Mouse (Mus musculus) granulocyte monocyte progenitor cell, adult 5-6 weeks (primary cell): ENCODE data around the gene Scaf1. TPM values are rescaled to one million over a fixed set of nuclear protein-coding genes. Genes with fewer than 3 reads are reported as not detected.

Experiments
- ATAC-seq: replicated peaks from 2 replicates; pipeline ENCODE4 v1.8.0; 2016; ENCODE audit warnings: mild to moderate bottlenecking, moderate TSS enrichment, inconsistent platforms; ENCODE audit not compliant: poor library complexity, severe bottlenecking
- total RNA-seq, 2 experiments: library from RNA; stranded (forward) in 1 of 2; stranded (reverse) in 1 of 2; fragments of 200-712, 200-1000 nt in 1 of 2; fragments of >200 nt in 1 of 2; fragmentation: Nextera tagmentation in 1 of 2; gene quantifications; 2 replicates each; pipeline ENCODE4 v1.2.3; 2014 to 2017

Scaf1 gene
- total RNA-seq, 2 experiments from 2014 or later: 15.7 to 28.6 TPM

DNA sequence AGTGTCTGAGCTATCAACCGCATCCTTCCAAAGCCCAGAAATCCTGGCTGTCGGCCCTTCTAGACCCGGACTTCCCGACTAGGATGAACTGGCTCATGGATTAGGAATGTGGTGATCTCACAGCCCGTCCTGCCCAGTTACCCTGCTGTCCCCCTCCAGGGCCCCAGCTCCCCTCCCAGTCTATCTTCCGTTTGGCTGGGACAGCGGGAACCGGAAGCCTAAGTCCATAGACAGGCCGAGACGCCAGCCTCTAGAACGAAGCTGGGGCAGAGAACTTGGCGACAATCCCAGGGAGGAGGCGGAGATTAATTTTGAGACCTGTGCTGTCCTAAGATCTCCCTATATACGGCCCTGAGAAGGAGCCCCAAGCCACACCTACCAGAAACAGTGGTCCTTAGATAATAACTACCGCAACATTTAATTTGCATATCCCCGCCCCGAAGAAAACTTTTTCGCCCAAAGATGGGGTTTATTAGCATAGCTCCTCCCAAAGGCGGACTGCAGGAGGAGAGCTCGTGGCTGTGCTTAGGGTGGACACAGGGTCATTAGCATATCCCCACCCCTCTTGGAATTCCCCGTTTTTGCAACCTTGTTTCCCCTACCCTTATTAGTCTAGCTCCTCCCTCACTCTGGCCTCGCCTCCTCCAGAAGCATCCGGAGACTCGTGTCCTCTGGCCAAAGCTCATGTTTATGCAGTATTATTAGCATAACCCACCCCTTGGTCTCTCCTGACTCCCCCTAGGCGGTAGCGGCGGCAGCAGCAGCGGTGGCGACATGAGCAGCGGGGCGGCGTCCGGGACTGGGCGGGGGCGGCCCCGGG lies 1.3 kb upstream of the Scaf1 start, which contains the start of gene Rras:
Gene Rras, plus strand, starts transcription at position 720 of the 820 bp plus-strand sequence.
- peak; percentile 75 for ATAC-seq

DNA sequence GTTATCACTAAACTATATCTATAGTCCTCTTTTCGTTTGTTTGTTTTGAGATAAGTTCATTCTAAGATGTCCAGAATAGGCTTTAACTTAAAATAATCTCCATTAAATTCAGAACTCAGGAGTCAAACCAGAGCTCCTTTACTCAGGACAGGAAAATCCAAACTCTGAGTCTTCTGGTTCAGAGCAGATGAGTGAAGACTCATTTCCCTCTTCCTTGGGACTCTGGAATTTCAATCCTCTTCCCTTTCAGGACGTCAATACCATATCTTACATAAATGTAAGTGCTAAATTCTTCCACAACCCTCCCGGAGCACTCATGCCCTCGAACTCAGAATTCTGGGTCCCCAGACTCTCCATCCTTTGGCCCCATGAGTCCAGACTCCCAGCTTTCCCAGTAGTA lies 598 bp upstream of the Scaf1 start:
- ATAC-seq: no peak

DNA sequence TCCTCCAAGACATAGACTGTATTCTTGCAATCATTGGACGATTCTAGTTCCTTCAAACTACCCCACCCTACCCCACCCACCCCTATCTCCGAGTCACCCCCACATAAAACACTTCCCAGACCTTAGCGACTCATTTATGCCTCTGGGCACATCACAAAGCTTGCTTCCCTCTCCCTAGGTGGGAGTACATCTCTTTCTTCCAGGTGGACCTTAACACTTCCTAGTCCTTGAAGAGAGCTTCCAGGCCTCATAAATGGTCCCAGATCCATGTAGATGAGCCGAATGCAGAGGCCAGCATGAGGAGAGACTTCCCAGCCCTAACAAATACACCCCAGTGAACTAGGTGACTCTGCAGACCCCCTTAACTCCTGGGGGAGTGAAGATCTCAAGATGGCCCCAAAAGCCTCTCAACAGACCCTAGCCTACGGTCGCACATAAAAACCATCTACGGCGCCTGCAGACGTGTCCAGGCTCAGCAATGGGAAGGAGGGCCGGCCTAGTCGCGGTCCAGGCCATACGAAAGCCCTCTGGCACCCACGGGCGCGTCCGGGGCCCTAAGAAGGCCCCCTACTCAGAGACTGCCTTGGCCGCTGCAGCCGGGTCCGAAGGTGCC lies 713 bp downstream of the Scaf1 start:
- no peak for ATAC-seq

DNA sequence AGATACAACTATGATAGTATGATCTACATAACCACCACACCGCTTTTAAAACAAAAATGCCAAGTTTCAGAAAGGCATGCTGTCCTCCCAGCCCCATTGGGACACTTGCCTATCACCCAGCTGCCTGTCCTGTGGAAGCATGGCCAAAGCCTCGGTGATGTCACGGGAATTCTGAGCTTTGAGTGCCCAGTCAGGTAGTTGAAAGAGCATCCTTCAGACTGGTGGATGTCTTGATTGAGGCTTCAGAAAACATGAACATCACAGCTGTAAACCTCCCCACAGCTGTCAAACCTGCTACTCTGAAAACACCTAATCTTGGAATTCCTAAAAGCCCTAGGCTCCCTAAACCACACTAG lies 2.1 kb downstream of the Scaf1 start:
- no peak for ATAC-seq

DNA sequence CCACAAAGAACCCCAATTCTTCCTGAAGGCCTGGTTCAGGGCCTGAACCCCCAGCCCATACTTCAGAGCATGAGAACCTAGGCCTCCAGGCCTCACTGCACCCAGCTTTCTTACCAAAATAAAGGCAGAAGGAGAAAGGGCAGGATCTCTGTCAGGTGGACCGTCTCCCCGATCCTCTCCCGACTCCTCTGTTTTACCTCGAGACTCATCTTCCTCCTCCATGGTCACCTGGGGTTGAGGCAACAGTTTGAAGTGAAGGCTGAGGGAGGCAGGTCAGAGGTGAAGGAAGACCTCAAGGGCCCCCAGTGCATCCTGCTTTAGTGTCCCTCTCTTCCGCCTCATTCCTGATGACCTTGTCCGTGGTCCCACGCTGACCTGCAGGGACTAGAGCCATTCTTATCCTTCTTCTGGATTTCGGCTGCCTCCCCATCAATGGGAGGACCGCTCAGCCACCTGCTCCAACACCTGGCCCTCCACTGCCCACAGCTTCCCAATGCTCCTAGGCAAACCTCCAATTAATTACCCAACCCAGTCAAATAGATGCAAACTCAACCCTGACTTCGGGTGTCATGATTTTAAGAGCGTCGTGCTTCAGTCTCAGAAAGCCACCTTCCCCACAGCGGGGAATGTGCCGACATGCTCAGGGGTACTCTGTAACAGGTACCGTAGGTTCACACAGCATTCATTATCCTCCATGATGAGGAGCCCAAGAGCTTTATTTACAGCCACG lies 2.6 kb downstream of the Scaf1 start:
- no peak for ATAC-seq

DNA sequence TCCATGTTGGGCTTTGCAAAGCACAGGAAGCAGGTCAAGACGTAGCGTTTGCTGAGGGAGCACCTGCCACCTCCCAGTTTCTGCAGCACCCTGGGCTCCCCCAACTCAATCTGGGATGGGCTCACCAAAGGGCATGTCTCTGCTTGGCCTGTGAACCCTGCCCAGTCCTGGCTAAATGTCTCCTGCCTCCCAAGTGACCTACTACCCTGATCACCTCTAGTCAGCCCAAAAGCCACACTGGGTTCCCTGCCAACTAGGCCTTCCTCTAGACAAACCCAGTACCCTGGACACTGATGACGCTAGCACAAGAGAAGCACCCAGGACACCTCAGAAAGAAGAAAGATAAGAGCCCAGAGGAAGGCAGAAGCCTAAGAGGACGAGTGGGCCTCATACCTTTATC lies 3.3 kb downstream of the Scaf1 start:
- ATAC-seq: no peak

DNA sequence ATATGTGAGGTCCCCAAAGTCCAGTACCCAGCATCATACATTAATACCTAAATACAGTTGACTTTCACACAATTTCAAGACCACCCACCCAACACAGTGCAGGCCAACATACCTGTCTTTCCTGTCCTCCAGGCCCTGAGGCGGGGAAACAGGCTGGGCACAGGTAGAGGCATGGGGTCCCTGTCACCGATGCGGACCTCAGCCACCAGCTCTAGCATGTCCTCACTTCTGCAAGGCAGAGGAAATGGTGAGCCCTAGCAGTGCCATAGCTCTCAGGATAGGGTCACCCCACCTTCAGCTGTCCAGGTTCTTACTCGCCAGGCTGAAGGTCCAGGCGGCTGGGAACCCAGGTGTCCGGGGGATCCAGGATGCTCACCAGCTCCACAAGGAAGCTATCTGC lies 4.2 kb downstream of the Scaf1 start:
- no peak for ATAC-seq

DNA sequence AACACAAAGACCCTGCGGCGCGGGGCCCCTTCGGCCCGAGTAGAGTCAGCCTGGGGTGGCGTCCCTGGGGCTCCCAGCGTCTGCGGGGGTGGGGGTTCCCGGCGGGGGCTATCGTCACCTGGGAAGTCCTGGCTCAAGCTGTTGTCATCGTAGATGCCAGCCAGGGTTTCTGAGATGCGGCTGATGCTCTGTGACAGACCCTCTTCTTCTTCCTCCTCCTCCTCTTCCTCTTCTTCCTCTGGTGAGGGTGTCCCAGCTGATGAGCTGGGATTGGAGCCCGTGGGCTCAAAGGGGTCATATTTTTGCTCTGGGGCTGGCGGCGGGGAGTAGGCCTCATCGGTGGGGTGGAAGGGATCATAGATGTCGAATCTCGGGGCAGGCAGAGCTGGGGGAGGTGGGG lies 7.8 kb downstream of the Scaf1 start:
- no peak for ATAC-seq

DNA sequence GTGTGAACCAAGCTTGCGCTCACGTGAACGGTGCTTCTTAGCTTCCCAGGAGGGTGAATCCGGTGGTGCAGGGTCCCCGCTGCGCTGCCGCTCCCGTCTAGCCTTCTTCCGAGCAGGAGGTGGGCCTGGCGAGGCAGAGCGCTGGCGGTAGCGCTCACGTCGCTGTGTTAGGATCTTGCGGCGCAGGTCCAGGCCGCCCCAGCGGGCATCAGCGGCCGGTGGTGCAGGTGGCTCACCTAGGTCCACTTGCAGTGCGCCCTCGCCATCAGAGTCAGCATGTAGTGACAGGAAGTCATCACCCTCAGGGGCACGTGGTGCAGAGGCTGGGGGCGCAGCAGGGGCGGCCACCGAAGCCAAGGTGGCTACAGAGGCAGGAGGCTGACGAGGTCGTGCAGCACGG lies 8.3 kb downstream of the Scaf1 start:
- ATAC-seq: no peak

DNA sequence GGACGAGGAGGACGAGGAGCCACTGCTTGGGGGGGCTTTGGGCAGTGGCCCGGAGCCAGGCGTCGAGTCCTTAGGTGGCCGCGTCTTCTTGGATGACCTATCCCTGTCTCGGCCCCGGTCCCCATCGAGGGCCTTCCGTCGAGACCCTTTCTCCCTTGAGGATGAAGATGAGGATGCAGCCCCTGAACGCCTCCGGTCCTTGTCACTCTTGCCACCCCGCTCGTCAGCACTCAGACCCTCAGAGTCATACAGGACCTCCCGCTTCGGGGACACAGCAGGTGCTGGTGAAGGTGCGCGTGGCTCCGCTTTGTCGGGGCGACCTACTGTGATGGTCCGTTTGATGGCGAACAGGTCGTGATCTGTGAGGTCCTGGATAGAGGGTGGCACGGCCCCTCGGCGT lies 9.0 kb downstream of the Scaf1 start:
- no peak for ATAC-seq

DNA sequence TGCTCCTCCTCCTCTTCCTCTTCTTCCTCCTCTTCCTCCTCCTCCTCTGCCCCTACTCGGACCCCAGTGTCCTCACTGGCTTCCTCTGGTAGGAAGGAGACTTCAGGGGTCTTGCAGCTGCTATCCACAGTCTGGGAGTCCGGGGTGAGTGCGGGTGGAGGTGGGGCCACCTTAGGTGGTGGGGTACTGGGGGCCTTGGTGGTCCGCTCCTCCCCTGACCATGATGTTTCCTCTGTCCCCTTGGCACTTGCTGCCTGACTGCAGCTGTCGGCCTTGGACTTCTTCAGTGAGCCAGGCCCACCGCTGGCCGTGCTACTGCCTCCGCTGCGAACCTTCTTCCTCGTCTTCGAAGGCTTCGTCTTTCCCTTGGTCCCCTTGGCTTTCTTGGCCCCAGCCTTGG lies 9.7 kb downstream of the Scaf1 start:
- ATAC-seq: no peak

DNA sequence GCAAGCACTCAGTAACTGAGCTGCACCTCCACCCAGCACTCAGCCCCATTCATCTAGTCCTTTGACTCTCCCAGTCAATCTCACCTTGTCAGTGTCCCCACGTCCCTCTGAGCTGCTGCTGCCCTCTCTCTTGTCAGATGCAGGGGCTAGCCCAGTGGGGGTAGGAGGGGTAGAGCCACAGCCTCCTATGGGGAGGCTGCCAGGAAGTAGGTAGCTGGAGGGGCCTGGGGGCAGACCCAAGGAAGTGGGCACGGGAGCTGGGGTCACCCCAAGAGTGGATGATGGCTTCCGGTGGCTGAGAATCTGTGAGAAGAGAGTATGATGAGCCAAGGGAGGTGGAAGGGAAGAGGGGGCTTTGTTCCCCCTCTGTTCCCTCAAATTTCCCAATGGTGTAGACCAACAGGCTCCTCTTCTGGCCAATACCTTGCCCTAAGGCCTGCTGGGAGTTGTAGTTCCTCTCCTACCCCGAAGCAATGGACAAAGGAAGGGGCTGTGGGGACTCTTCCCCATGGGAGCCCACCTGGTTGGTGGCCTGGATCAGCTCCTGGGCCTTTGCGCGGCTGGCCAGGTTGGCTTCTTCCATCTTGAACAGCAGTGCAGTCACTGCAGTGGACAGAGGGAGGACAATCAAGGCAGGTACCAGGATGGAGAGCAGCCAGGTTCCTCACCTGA lies 10.7 kb downstream of the Scaf1 start:
- no peak for ATAC-seq

DNA sequence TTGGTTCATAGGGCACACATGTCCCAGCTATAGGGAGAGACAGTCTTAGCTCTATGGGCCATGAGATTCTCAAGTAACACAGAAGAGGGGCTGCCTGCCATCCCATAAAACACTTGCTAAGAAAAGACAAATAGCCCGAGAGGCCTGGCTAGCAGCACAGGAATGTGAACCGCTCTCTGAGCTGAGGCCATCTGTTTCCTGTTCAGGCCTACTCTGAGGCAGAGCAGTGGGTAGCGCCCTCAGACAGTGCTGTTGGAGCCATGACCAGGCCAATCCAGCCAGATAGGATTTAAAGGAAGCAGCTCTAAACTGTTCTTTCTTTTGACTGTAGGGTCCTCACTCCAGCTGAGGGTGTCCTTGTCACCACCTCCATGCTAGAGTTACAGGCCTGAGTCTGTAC lies 11.6 kb downstream of the Scaf1 start:
- no peak; the same call in 1 of the 2 replicates for ATAC-seq

DNA sequence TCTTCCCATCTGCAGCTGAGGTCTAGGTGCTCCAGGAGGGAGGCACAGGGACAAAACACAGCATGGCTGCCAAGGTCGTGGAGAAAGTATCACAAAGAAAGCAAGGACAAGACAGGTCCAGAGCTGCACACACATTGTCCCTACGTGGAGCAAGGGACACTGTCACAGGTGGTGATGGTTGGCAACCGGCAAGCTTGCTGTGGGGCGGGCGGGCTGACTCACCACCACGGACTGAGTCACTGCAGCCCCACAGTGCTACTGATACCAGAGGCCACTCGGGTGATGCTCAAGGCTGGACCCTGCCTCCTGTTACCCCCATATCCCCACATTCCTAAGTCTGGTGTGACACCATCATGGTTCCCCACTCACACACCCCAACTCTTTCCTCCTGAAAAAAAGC lies 13.7 kb downstream of the Scaf1 start:
- no peak for ATAC-seq

DNA sequence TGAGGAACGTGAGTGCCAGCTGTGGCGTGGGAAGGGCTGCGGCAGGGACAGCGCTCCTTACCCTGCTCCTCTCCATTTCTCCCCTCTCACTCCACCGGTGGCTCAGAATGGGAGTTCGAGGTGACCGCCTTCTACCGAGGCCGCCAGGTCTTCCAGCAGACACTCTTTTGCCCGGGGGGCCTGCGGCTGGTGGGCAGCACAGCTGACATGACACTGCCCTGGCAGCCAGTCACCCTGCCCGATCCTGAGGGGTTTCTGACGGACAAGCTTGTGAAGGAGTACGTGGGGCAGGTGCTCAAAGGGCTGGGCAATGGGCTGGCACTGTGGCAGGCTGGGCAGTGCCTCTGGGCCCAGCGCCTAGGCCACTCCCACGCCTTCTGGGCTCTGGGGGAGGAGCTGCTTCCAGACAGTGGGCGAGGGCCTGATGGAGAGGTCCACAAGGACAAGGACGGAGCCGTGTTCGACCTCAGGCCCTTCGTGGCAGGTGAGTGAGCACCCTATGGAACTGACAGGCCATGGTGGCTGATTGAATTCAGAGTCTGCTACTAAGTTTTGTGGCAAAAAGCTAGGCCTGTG lies 15.5 kb downstream of the Scaf1 start:
- ATAC-seq: no peak

DNA sequence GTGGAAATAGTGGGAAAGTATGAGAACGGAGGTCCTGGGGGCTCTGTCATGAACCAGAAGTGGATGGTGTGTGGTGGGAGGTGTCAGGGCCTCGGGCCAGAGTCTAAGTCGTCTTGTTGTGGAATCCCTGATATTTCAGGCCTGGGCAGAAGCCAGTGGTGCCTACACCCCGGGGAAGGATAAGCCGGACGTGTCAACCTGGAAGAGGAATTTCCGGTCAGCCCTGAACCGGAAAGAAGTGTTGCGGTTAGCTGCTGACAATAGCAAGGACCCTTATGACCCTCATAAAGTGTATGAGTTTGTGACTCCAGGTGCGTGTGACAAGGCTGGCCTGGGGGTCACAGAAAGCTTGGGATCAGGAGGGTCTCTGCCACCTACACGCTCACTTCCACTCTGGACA lies 16.4 kb downstream of the Scaf1 start:
- ATAC-seq: no peak

DNA sequence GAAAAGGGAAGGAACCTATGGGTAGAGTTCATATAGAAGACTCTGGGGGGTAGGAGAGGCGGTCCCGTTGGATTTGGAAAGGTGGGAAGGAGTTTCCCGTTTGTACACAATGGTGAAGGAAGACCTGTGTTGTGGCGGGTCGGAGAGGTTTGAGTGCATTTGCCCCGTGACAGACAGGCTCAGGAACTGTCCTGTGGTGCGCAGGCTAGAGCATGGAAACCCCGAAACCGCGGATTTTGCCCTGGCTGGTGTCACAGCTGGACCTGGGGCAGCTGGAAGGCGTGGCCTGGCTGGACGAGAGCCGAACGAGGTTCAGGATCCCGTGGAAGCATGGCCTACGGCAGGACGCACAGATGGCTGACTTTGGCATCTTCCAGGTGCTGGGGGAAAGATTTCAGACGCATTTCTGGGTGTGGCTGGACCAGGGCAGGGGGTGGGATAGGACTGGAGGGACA lies 17.6 kb downstream of the Scaf1 start, which contains the start of gene Bcl2l12:
Gene Bcl2l12, minus strand, starts transcription at position 212 of the 455 bp plus-strand sequence.
- peak; percentile 53 for ATAC-seq

DNA sequence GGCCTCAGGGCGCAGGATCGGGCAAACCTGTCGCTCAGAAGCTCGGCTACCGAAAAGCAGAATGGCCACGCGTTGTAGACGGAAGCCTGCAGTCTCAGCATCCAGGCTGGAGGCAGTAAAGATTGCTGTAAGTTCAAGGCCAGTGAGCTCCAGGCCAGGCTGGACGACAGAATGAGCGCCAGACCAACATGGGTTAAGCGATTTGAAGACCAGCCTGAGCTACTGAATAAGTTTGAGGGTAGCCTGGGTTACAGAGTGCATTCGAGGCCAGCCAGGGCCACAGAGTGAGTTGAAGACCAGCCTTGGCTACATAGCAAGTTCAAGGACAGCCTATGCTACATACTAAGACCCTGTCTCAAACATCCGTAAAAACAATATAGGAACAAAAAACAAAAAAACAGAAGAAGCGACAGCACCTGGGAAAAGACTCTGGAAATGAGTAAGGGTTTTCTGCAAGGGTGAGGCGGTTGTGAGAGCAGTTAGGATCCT lies 18.2 kb downstream of the Scaf1 start:
- ATAC-seq: no peak

DNA sequence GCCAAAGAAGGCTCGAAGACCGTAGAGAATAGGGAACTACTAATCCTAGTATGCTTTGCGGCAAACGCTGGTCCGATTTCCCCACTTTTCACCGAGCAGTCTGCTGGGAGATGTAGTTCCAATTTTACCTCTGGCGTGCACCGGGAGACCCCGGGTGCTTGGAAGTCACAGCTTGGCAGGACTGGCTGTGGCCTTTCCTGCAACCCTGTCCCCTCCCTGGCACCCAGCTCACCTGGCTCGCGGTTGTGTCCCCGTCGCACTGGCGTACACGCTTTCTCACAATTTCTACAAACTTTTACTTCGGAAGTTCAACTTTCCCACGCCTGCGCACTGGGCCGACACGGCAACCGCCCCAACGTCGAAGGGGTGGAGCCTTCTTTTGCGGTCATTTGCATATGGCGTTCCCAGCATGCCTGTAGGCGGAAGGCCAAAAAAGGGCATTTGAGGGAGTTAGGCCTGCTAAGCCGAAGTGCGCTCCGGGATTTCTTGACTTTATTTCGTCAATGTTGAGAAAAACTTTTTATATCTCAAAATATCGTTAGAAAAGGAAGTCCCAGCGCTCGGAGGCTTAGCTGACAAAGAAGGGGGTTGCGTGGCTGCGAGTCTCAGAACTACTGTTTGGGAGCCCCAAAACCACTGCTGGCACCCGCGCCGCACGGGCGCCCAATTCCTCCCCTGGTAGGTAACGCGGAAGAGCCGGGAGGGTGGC lies 18.8 kb downstream of the Scaf1 start, which contains the start of gene Irf3:
Gene Irf3, plus strand, starts transcription at position 418 of the 709 bp plus-strand sequence.
- peak; percentile 80 for ATAC-seq
